Mouse (Mus musculus): ENCODE results near the gene Trpc2. TPM values are rescaled to one million over a fixed set of nuclear protein-coding genes. Genes with fewer than 3 reads are reported as not detected.
A peak's percentile ranks its signal among the peaks of the same experiment; 100 is the strongest.

Gene Trpc2
- polyA plus RNA-seq, 1 experiment from 2014 or later, result not detected

GRCm38 (mm10) chr7:102106700-102107141 lies 23.8 kb downstream of the Trpc2 start:
- peaks cover 4% of the 10 kb centered on the region; the same call in 1 of the 2 replicates for H3K4me1 ChIP-seq (ENCODE audit: insufficient read depth, low read depth, low read length)
- H3K4me2 ChIP-seq (replicated peaks; ENCODE audit: low read depth, low read length), result peak overlapping the region; percentile 53
- no peak; the same call in 1 of the 2 replicates for TF ChIP-seq CTCF (IDR thresholded peaks at IDR 0.05)
- no peak for TF ChIP-seq EP300 (IDR thresholded peaks at IDR 0.05)
- 6% methylated on average over 23 of the region's 23 CpGs for WGBS
- 0 out of 2 replicates have a peak overlapping the region, but pooled peaks have one; percentile 16 for H3K4me3 ChIP-seq (ENCODE audit: low read depth, low read length)
- H3K27me3 ChIP-seq (replicated peaks; ENCODE audit: insufficient read depth, low read length), result no peaks in the 10 kb centered on the region
- no peak overlapping the region for H3K9ac ChIP-seq (replicated peaks; ENCODE audit: low read depth)
- DNase-seq (ENCODE audit: low spot score) (no peak), ATAC-seq (0 out of 2 replicates have a peak, but pooled peaks have one; percentile 20)
- H3K36me3 ChIP-seq (ENCODE audit: insufficient read depth, low read length), result no peaks in the 10 kb centered on the region
- H3K9me3 ChIP-seq (ENCODE audit: low read length), result no peaks in the 10 kb centered on the region
- no peak overlapping the region for H3K27ac ChIP-seq (ENCODE audit: low read length)

DNA sequence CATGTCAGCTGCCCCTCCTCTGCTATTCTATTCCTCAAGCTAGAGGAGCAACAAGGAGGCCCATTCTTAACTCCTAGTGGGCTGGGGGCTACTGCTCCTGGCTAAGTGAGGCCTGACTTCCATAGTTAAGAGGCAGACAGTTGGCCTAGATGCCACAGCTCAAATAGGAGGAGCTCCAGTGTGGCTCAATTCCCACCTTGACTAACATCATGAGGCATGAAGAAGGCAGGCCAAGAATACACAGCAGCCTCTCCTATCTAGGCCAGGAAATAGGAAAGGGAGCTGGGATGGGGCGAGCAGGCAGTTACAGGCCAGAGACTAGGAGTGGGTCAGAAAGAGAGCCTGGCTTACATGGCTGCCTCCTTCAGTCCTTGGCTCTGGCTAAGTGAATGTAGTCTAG lies 25.3 kb downstream of the Trpc2 start:
- Histone ChIP-seq H3K9me3 (ENCODE audit: low read length) (no peaks in the 10 kb centered on the region), H3K9ac (replicated peaks; ENCODE audit: low read depth) (no peak overlapping the region), H3K27ac (ENCODE audit: low read length) (no peak overlapping the region), H3K4me1 (ENCODE audit: insufficient read depth, low read depth, low read length) (peaks cover 4% of the 10 kb centered on the region; the same call in 1 of the 2 replicates), H3K36me3 (ENCODE audit: insufficient read depth, low read length) (no peaks in the 10 kb centered on the region), H3K4me3 (ENCODE audit: low read depth, low read length) (no peak overlapping the region), H3K4me2 (replicated peaks; ENCODE audit: low read depth, low read length) (no peak overlapping the region), H3K27me3 (replicated peaks; ENCODE audit: insufficient read depth, low read length) (no peaks in the 10 kb centered on the region)
- WGBS, result 85% methylated on average over 1 of the region's 1 CpGs
- DNase-seq (ENCODE audit: low spot score), result no peak
- TF ChIP-seq CTCF (IDR thresholded peaks at IDR 0.05) (no peak), EP300 (IDR thresholded peaks at IDR 0.05) (no peak)
- ATAC-seq, result no peak

DNA sequence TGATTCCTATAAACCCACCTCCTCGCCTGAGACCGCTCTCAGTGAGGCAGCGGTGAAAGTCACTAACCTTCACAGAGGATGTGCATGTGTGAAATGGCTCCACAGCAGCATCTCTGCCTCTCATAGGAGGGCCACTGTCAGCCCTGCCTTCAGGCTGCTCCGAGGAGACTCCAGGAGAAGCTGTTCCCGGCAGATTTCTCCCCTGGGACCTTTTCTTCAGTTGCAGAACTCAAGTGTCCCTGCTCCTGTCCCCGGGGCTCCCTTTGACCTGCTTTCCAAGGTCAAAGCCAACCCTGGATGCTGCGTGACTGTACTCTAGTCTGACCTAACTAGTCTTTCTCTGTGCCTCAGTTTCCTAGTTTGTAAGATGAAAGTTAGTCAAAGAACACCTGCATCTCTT lies 26.3 kb downstream of the Trpc2 start, which contains the start of gene Art5:
Art5 (minus strand) TSS at position 319 of the 400 bp plus-strand sequence.
- 75% methylated on average over 7 of the region's 7 CpGs for WGBS
- DNase-seq (ENCODE audit: low spot score), result no peak
- no peak for ATAC-seq

GRCm38 (mm10) chr7:102109746-102110145 lies 26.8 kb downstream of the Trpc2 start:
- Histone ChIP-seq H3K9me3 (ENCODE audit: low read length) (no peaks in the 10 kb centered on the region), H3K4me1 (ENCODE audit: insufficient read depth, low read depth, low read length) (peaks cover 4% of the 10 kb centered on the region; the same call in 1 of the 2 replicates), H3K4me2 (replicated peaks; ENCODE audit: low read depth, low read length) (no peak overlapping the region), H3K4me3 (ENCODE audit: low read depth, low read length) (no peak overlapping the region), H3K27ac (ENCODE audit: low read length) (no peak overlapping the region), H3K36me3 (ENCODE audit: insufficient read depth, low read length) (no peaks in the 10 kb centered on the region), H3K9ac (replicated peaks; ENCODE audit: low read depth) (no peak overlapping the region), H3K27me3 (replicated peaks; ENCODE audit: insufficient read depth, low read length) (no peaks in the 10 kb centered on the region)
- 84% methylated on average over 4 of the region's 4 CpGs for WGBS
- TF ChIP-seq EP300 (IDR thresholded peaks at IDR 0.05) (no peak), CTCF (IDR thresholded peaks at IDR 0.05) (no peak)
- DNase-seq (ENCODE audit: low spot score), result no peak
- no peak for ATAC-seq

More for the DNA sequence above, 26.3 kb downstream of the Trpc2 start, which contains the start of gene Art5:
- no peaks in the 10 kb centered on the region for H3K36me3 ChIP-seq (ENCODE audit: insufficient read depth, low read length)
- H3K9me3 ChIP-seq (ENCODE audit: low read length), result no peaks in the 10 kb centered on the region
- no peak within 1 kb of the TSS for H3K9ac ChIP-seq (replicated peaks; ENCODE audit: low read depth)
- H3K4me3 ChIP-seq (ENCODE audit: low read depth, low read length), result no peak within 1 kb of the TSS
- no peaks in the 10 kb centered on the region for H3K27me3 ChIP-seq (replicated peaks; ENCODE audit: insufficient read depth, low read length)
- TF ChIP-seq EP300 (IDR thresholded peaks at IDR 0.05), result no peak
- no peak for TF ChIP-seq CTCF (IDR thresholded peaks at IDR 0.05)
- no peak within 1 kb of the TSS for H3K27ac ChIP-seq (ENCODE audit: low read length)
- H3K4me2 ChIP-seq (replicated peaks; ENCODE audit: low read depth, low read length), result no peak within 1 kb of the TSS
- peaks cover 4% of the 10 kb centered on the region; the same call in 1 of the 2 replicates for H3K4me1 ChIP-seq (ENCODE audit: insufficient read depth, low read depth, low read length)

DNA sequence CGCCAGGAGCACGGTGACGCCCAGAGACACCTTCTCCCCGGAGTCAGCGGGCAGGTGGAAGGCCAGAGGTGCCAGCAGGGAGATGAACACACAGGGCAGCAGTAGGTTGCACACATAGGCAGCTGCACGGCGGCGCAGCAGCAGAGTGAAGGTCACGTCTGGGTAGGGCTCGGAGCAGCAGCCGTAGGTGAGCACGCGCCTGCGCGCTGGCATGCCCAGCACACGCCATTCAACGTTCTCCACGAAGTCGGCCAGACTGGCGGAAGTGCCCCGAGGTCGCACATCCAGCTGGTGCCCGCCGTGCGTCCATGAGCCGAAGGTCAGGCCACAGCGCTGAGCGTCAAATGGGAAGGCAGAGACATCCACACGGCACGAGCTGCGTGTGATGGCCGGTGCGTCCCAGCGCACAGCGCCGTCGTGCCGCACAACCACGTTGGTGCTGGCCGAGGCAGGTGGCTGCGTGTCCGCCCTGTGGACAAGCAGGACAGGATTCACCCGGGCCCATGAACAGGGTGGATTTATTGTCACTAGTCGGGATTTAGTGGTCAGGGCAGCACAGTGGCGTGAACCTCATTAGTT lies 30.3 kb downstream of the Trpc2 start:
- no peaks in the 10 kb centered on the region for H3K4me1 ChIP-seq (ENCODE audit: insufficient read depth, low read depth, low read length)
- 75% methylated on average over 45 of the region's 45 CpGs for WGBS
- no peak overlapping the region for H3K4me2 ChIP-seq (replicated peaks; ENCODE audit: low read depth, low read length)
- H3K27ac ChIP-seq (ENCODE audit: low read length), result no peak overlapping the region
- H3K4me3 ChIP-seq (ENCODE audit: low read depth, low read length), result no peak overlapping the region
- no peaks in the 10 kb centered on the region for H3K36me3 ChIP-seq (ENCODE audit: insufficient read depth, low read length)
- no peaks in the 10 kb centered on the region for H3K9me3 ChIP-seq (ENCODE audit: low read length)
- no peaks in the 10 kb centered on the region for H3K27me3 ChIP-seq (replicated peaks; ENCODE audit: insufficient read depth, low read length)
- ATAC-seq, result no peak
- no peak for DNase-seq (ENCODE audit: low spot score)
- no peak overlapping the region for H3K9ac ChIP-seq (replicated peaks; ENCODE audit: low read depth)
- no peak for TF ChIP-seq CTCF (IDR thresholded peaks at IDR 0.05)
- TF ChIP-seq EP300 (IDR thresholded peaks at IDR 0.05), result no peak

- Histone ChIP-seq H3K9ac (replicated peaks; ENCODE audit: low read depth) (no peak within 1 kb of the TSS), H3K36me3 (ENCODE audit: insufficient read depth, low read length) (peaks cover 25% of the 10 kb centered on the region), H3K9me3 (ENCODE audit: low read length) (no peaks in the 10 kb centered on the region), H3K27me3 (replicated peaks; ENCODE audit: insufficient read depth, low read length) (no peaks in the 10 kb centered on the region), H3K4me2 (replicated peaks; ENCODE audit: low read depth, low read length) (no peak within 1 kb of the TSS), H3K4me1 (ENCODE audit: insufficient read depth, low read depth, low read length) (no peaks in the 10 kb centered on the region), H3K27ac (ENCODE audit: low read length) (no peak within 1 kb of the TSS), H3K4me3 (ENCODE audit: low read depth, low read length) (no peak within 1 kb of the TSS)
- WGBS, result 29% methylated on average over 7 of the region's 7 CpGs
- ATAC-seq (peak; percentile 87), DNase-seq (ENCODE audit: low spot score) (peak; percentile 52)
- no peak for TF ChIP-seq CTCF (IDR thresholded peaks at IDR 0.05)
- no peak for TF ChIP-seq EP300 (IDR thresholded peaks at IDR 0.05)
Measured at GRCm38 (mm10) chr7:102116579-102117331, 33.8 kb downstream of the Trpc2 start, which contains the start of gene Chrna10. Chrna10 (minus strand) TSS chr7:102116828.
